Mouse (Mus musculus): ENCODE measurements around the gene Nectin2. TPM values are rescaled to one million over a fixed set of nuclear protein-coding genes. Genes with fewer than 3 reads are reported as not detected.

The Nectin2 gene
- polyA plus RNA-seq, 1 experiment from 2014 or later, result 82.2 TPM

DNA sequence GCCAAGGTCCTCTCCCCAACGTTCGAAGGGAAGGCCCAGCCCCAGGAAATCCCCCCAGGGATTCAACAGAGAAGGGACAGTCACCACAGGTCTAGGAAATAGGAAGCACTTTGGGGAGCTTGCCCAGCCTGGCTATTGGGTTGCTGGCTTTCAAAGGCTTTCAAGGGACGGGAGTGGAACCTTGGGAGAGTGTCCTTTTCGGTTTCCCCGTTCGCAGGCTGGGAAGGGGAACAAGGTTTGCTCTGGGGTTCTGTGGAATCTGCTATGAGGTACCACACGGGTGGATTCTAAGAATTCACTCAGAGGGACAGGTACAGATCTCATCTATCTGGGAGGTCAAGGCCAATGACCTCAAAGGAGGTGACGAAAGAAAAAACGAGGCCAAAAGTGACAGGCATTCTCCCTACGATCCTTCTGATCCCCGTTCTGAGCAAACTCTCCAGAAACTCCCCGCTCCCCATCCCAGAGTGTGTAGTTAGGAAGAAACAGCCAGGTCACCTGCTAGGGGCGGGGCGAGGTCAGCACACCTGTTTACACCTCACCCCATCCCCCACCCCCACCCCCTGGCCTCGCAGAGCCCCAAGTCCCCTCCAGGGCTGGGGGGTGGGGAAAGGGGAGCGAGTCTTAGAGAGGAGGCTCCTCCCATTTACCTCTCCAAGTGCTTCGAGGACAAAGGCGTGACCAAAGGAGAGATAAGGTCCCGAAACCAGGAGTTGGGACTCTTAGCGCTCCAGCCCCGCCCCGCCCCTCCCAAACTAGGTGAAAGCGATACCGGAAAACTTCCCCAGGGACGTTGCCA is 2.7 kb downstream of the Nectin2 start:
- Histone ChIP-seq H3K27me3 (ENCODE audit: control insufficient read depth, insufficient read depth, low read length) (no peaks in the 10 kb centered on the region), H3K9me3 (ENCODE audit: control insufficient read depth, low read length) (no peaks in the 10 kb centered on the region), H3K4me2 (replicated peaks; ENCODE audit: low read depth) (peak overlapping the region; percentile 85), H3K4me1 (replicated peaks; ENCODE audit: control insufficient read depth, insufficient read depth) (peaks cover 14% of the 10 kb centered on the region), H3K4me3 (ENCODE audit: low read depth, low read length) (peak overlapping the region; percentile 93), H3K27ac (replicated peaks) (peak overlapping the region; percentile 96), H3K36me3 (ENCODE audit: control insufficient read depth, insufficient read depth, low read length) (no peaks in the 10 kb centered on the region), H3K9ac (ENCODE audit: low read length) (peak overlapping the region; percentile 96)
- DNase-seq (ENCODE audit: low spot score) (peak; percentile 89), ATAC-seq (ENCODE audit: low FRiP score, low TSS enrichment) (peak; percentile 31)
- TF ChIP-seq CTCF (IDR thresholded peaks at IDR 0.05; ENCODE audit: low read depth), result no peak
- no peak for TF ChIP-seq EP300 (optimal IDR thresholded peaks at IDR 0.05)
- WGBS, result 9% methylated on average over 25 of the region's 25 CpGs

DNA sequence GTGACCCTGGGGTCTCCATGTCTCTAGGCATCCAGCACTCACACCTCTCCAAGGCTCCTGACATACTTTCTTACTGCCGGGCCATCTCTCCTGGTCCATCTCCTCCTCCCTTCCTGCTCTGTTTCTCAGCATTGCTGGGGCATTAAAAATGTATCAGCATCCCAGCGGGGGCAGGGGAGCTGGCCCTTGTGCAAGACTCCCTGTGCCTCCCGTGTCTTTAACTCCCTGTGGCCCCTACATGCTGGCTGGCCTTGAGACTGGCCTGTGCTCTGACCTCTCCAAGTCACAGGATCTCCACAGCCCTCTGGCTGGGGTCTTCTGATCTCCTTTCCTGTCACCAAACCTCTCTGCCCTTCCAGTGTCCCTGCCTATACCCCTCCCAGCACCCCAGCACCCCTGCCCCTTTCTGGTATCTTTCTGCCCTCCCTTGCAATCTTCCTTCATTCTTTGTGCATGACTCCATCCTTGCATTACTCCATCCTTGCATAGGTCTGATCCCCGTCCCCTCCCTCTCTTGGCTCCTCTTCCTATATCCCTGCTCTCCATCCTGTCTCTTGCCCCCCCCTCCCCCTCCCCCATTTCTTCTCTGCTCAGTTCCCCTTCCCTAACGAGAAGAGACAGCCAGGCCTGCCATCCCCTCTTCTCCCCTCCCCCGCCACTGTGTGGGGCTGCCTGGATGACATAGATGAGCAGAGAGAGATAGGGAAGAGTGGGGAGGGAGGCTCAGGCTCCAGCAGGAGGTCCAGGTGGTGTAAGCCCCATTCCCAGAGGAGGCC is 3.7 kb downstream of the Nectin2 start:
- ATAC-seq (ENCODE audit: low FRiP score, low TSS enrichment) (no peak), DNase-seq (ENCODE audit: low spot score) (no peak)
- Histone ChIP-seq H3K4me2 (replicated peaks; ENCODE audit: low read depth) (peak overlapping the region; percentile 85), H3K36me3 (ENCODE audit: control insufficient read depth, insufficient read depth, low read length) (no peaks in the 10 kb centered on the region), H3K4me3 (ENCODE audit: low read depth, low read length) (no peak overlapping the region), H3K27me3 (ENCODE audit: control insufficient read depth, insufficient read depth, low read length) (no peaks in the 10 kb centered on the region), H3K4me1 (replicated peaks; ENCODE audit: control insufficient read depth, insufficient read depth) (peaks cover 17% of the 10 kb centered on the region), H3K9me3 (ENCODE audit: control insufficient read depth, low read length) (no peaks in the 10 kb centered on the region), H3K27ac (replicated peaks) (peak overlapping the region; percentile 82), H3K9ac (ENCODE audit: low read length) (peak overlapping the region; percentile 45)
- TF ChIP-seq CTCF (IDR thresholded peaks at IDR 0.05; ENCODE audit: low read depth), result no peak
- 29% methylated on average over 5 of the region's 6 CpGs for WGBS

DNA sequence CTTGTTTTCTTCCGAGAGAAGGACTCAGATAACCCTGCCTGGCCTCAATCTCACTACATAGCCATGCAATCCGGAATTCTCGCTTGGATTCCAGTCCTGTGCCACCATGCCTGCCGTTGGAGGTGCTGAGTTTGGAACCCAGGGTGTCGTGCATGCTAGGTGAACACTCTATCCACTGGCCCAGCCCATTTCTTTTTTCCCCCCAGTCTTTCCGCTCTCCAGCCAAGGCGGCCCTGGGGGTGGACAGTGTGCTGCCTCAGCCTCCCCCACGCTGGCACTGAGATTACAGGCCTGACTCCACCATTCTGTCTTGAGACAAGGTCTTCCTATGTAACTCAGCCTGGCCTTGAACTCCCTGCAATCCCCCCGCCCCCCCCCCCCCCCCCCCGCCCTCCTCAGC is 4.3 kb downstream of the Nectin2 start:
- Histone ChIP-seq H3K4me3 (ENCODE audit: low read depth, low read length) (no peak overlapping the region), H3K9me3 (ENCODE audit: control insufficient read depth, low read length) (no peaks in the 10 kb centered on the region), H3K9ac (ENCODE audit: low read length) (no peak overlapping the region), H3K36me3 (ENCODE audit: control insufficient read depth, insufficient read depth, low read length) (no peaks in the 10 kb centered on the region), H3K4me1 (replicated peaks; ENCODE audit: control insufficient read depth, insufficient read depth) (peaks cover 17% of the 10 kb centered on the region), H3K27ac (replicated peaks) (no peak overlapping the region), H3K4me2 (replicated peaks; ENCODE audit: low read depth) (no peak overlapping the region), H3K27me3 (ENCODE audit: control insufficient read depth, insufficient read depth, low read length) (no peaks in the 10 kb centered on the region)
- WGBS, result 70% methylated on average over 8 of the region's 10 CpGs
- no peak for ATAC-seq (ENCODE audit: low FRiP score, low TSS enrichment)
- no peak for DNase-seq (ENCODE audit: low spot score)
- TF ChIP-seq CTCF (IDR thresholded peaks at IDR 0.05; ENCODE audit: low read depth), result no peak
- TF ChIP-seq EP300 (optimal IDR thresholded peaks at IDR 0.05), result no peak

DNA sequence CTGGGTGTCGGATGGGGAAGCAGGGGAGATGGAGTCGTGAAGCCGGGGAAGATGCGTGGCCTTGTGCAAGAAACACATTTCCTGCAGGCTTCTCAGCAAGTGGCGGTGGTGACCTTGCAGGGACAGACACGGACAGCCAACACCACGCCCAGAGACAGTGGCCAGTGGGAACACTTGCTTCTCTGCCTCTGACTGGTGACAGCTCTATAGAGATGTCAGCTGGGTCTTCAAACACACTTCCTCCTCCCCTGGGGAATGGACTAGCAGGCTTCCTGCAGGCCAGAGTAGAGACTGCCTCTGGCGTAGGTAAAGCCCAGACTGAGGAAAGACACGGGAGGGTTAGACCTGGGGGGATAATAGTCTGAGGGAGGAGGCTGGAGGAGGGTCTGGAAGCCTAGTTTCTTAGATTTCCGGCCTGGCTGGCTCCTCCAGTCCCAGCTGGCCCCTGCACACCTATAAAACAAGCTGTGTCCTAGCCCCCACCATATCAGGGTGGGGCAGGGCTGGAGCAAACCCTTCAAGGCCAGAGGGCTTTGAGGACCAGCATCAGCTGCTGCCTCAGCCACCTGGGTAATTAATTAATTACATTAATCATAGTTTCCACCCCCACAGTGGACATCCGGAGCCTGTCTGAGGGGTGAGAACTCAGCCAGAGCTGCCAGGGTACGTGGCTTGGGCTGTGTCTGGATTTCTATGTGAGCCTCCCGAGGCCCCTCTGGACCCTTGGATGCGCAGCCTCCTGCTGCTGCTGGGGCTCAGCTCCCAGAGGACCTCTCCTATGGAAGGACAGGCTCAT is 5.5 kb downstream of the Nectin2 start:
- 55% methylated on average over 14 of the region's 14 CpGs for WGBS
- no peaks in the 10 kb centered on the region for H3K9me3 ChIP-seq (ENCODE audit: control insufficient read depth, low read length)
- peak overlapping the region; percentile 3; the same call in 1 of the 2 replicates for H3K9ac ChIP-seq (ENCODE audit: low read length)
- no peak overlapping the region for H3K4me3 ChIP-seq (ENCODE audit: low read depth, low read length)
- H3K4me1 ChIP-seq (replicated peaks; ENCODE audit: control insufficient read depth, insufficient read depth), result peaks cover 15% of the 10 kb centered on the region
- no peaks in the 10 kb centered on the region for H3K27me3 ChIP-seq (ENCODE audit: control insufficient read depth, insufficient read depth, low read length)
- no peak for DNase-seq (ENCODE audit: low spot score)
- H3K27ac ChIP-seq (replicated peaks), result peak overlapping the region; percentile 61
- no peaks in the 10 kb centered on the region for H3K36me3 ChIP-seq (ENCODE audit: control insufficient read depth, insufficient read depth, low read length)
- peak overlapping the region; percentile 27; the same call in 1 of the 2 replicates for H3K4me2 ChIP-seq (replicated peaks; ENCODE audit: low read depth)
- ATAC-seq (ENCODE audit: low FRiP score, low TSS enrichment), result no peak
- TF ChIP-seq EP300 (optimal IDR thresholded peaks at IDR 0.05) (no peak), CTCF (IDR thresholded peaks at IDR 0.05; ENCODE audit: low read depth) (no peak)

DNA sequence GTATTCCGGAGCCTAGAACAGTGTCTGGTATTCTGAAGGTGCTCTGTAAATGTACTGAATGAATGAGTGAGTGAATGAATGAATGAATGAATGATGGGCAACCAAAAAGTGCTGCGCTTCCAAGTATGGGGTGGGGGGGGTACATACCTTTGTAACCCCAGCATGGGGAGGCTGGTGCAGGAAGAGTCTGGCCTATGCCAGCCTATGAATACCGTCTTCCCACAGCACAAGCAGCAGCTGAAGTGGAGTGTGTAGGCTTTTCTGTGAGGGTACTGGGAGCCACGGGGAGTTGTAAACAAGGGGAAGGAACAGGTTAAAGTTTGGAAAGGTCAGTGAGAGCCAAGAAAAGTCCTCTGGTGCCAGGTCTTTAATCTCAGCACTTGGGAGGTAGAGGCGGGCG is 6.5 kb downstream of the Nectin2 start:
- TF ChIP-seq CTCF (IDR thresholded peaks at IDR 0.05; ENCODE audit: low read depth) (no peak), EP300 (optimal IDR thresholded peaks at IDR 0.05) (no peak)
- Histone ChIP-seq H3K9ac (ENCODE audit: low read length) (no peak overlapping the region), H3K36me3 (ENCODE audit: control insufficient read depth, insufficient read depth, low read length) (no peaks in the 10 kb centered on the region), H3K27ac (replicated peaks) (no peak overlapping the region), H3K27me3 (ENCODE audit: control insufficient read depth, insufficient read depth, low read length) (no peaks in the 10 kb centered on the region), H3K4me2 (replicated peaks; ENCODE audit: low read depth) (no peak overlapping the region), H3K9me3 (ENCODE audit: control insufficient read depth, low read length) (no peaks in the 10 kb centered on the region), H3K4me1 (replicated peaks; ENCODE audit: control insufficient read depth, insufficient read depth) (peaks cover 15% of the 10 kb centered on the region), H3K4me3 (ENCODE audit: low read depth, low read length) (no peak overlapping the region)
- WGBS, result 78% methylated on average over 6 of the region's 6 CpGs
- ATAC-seq (ENCODE audit: low FRiP score, low TSS enrichment) (no peak), DNase-seq (ENCODE audit: low spot score) (no peak)
